Mouse (Mus musculus) gastrocnemius, postnatal 4 days (tissue): ENCODE results near the gene Olfr933. TPM values are rescaled to one million over a fixed set of nuclear protein-coding genes. Genes with fewer than 3 reads are reported as not detected.

Experiments
- DNase-seq, 2 experiments: peaks; one replicate each; pipeline ENCODE4 v3.0.0; 2021 to 2022; ENCODE audit warnings: low spot score in 2 of 2, mixed read lengths in 2 of 2
- long read RNA-seq, 2 experiments: library from polyadenylated mRNA; stranded (forward); transcript quantifications; one replicate each; pipeline ENCODE4 v2.0.0; 2021
- total RNA-seq, 2 experiments: library from RNA; stranded (reverse); gene quantifications; 2 replicates each; pipeline ENCODE4 v1.2.3; 2021

The Olfr933 gene
- total RNA-seq, result not detected
- long read RNA-seq, experiment 1, result 0 reads
- long read RNA-seq, experiment 2, result 0 reads

DNA sequence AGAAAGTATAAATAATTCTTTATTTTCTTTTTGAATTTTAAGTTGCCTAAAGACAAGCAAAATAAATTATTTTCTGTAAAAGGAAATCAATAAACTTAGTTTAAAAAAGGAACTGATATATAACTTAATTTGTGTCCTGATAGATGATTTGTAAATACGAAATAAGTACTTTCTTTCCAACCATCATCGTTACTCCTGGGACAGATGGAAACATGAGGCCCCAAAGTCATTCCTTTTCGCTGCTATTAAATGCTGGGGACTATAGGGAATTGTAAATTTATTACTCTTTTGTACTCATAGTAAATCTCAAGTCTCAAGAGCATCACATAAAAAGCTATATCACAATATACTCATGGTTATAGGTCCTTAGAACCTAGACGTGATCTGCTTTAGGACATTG is at the start of gene Olfr933:
TSS of gene Olfr933 (plus strand) at position 301 of the 400 bp plus-strand sequence.
- no peak for DNase-seq

DNA sequence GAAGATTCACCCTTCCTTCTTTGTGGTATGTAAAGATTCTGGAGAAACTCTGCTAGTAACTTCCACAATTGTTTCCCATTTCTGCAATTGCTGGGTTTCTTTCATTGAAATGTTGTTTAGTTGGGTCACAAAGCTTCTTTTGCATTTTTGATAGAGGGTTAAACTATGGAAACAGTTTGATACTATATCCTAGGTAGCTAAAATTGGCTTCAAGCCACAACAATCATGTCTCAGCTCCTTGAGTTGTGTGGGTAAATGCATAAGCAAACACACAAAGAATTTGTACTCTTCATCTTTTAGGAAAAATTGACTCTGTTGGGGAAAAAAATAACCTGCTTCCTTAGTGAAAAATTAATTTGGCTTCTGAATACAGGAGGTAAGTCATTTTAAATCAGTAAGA is 42.6 kb upstream of the Olfr933 start, which contains the start of gene Olfr930:
TSS of gene Olfr930 (plus strand) at position 301 of the 400 bp plus-strand sequence.
- DNase-seq, result no peak

DNA sequence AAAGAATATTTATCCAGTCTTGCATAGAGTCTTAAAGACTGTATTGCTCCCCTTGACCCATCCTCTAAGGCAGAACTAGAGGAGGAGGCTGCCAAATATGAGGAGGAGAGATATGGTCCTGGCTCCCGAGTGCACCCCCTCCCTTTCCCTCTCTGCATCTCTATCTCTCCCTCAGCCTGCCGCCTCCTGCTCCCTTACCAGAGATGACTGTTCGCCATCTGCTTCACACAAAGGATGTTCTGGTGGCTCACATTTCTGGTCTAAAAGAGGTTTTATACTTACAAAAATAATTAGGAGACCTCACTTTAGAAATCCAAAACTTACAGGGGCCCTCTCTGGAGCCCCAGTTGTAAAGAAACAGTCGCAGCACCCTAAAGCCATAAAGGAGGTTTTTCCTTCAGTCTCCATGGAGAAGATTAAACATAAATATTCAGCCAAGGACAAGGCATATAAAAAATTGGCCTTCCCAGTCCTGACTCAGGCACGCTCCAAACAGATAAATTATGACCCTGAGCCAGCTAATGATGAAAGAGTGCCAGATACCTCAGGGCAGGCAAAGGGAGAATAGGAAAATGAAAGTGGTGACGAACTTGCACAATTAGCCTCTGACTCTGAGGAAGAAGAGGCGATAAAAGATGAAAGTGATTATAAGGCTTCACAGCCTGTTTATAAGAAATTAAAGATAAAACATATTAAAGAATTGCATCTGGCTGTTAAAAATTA is 18.6 kb upstream of the Olfr933 start:
- no peak for DNase-seq

DNA sequence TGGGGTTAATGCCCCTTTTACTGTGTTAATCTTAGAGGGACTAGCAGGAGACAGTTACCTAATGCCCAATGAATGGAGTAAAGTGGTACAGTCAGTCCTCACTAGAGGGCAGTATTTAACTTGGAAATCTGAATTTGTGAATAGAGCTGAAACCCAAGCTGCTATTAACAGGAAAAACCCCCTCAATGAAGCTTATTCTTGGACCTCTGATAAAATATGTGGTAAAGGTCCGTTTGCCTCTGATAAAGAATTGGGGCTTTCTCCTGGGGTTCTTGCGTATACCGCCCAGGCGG is 18.0 kb upstream of the Olfr933 start:
- no peak for DNase-seq

DNA sequence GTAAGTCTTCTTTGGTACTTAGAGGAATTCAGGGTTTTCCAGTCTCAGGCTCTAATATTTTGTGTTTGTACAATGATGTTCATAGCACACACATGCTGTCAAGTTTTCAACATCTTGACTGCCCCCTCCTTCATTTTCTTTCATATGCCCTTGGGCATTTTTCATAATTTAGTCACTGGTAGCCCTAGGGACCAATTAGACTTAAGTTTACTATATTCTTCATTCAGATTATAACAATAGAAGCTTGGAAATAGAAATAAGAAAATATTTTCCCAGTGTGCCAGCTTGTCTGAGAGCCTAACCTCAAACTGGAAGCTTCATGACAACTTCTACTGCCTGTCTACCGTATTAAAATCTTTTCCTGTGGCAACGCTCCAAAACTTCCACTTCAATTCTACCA is 16.1 kb downstream of the Olfr933 start, which contains the start of gene Olfr934:
TSS of gene Olfr934 (minus strand) at position 101 of the 400 bp plus-strand sequence.
- DNase-seq, result no peak

DNA sequence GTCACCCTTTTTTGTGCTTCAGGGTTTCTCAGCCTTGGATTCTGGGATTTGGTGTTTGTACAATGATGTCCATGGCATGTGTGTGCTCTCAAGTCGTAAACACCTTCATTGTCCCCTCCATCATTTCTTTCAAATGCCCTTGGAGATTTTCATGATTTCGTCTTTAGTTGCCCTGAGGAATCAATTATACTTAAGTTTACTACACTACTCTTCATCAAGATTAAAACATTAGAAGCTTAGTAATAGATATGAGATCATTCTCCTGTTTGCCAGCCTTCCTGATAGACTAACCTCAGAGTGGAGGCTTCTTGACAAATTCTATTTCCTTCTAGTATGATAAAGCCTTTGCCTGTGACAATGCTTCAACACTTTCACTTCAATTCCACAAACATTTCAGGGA is 27.5 kb downstream of the Olfr933 start, which contains the start of gene Olfr935:
TSS of gene Olfr935 (minus strand) at position 101 of the 400 bp plus-strand sequence.
- DNase-seq, result no peak

DNA sequence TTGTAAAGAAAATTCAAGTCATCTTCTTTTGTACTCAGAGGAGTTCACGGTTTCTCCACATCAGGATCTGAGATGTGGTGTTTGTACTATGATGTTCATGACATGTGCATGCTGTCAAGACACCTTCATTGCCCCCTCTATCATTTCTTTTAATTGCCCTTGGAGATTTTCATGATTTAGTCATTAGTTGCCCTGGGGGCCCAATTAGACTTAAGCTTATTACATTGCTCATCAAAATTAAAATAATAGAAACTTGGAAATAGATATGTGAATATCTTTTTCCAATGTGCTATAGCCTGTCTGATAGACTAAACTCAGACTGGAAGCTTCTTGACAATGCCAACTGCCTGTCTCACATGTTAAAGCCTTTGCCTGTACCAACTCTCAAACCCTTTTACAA is 51.2 kb downstream of the Olfr933 start, which contains the start of gene Olfr146:
TSS of gene Olfr146 (minus strand) at position 101 of the 400 bp plus-strand sequence.
- DNase-seq, result no peak

Other genes starting within 250 kb of the Olfr933 start
- under 1 TPM; 0.05 to 0.29 TPM for gene Olfr920, start 220.0 kb upstream of the Olfr933 start, total RNA-seq
- gene Olfr921, start 199.2 kb upstream of the Olfr933 start, total RNA-seq, result not detected
- gene Olfr922, start 157.7 kb upstream of the Olfr933 start, total RNA-seq, result not detected
- not detected for gene Olfr923, start 145.8 kb upstream of the Olfr933 start, total RNA-seq
- gene Olfr924, start 127.9 kb upstream of the Olfr933 start, total RNA-seq, result not detected
- gene Olfr26, start 117.3 kb upstream of the Olfr933 start, total RNA-seq, result not detected
- gene Olfr926, start 95.2 kb upstream of the Olfr933 start, total RNA-seq, result not detected
- gene Olfr930, start 42.5 kb upstream of the Olfr933 start, total RNA-seq, result not detected
- not detected for gene Olfr934, start 16.0 kb downstream of the Olfr933 start, total RNA-seq
- gene Olfr935, start 27.4 kb downstream of the Olfr933 start, total RNA-seq, result not detected
- not detected for gene Olfr146, start 51.1 kb downstream of the Olfr933 start, total RNA-seq
- gene Olfr937, start 92.6 kb downstream of the Olfr933 start, total RNA-seq, result not detected
- gene Olfr938, start 106.6 kb downstream of the Olfr933 start, total RNA-seq, result not detected
- gene Olfr27, start 155.8 kb downstream of the Olfr933 start, total RNA-seq, result not detected
- not detected for gene Olfr943, start 194.0 kb downstream of the Olfr933 start, total RNA-seq
- not detected for gene Olfr944, start 229.6 kb downstream of the Olfr933 start, total RNA-seq